Mouse (Mus musculus) forebrain, embryonic 14.5 days (tissue): ENCODE measurements around the gene Atxn7l1. TPM values are rescaled to one million over a fixed set of nuclear protein-coding genes. Genes with fewer than 3 reads are reported as not detected.

Experiments
- ATAC-seq: fragments of 200-750 bp; cut with Nextera tagmentation; 2 replicates; pipeline ENCODE4 v1.8.0; 2017; ENCODE audit warnings: mild to moderate bottlenecking, moderate library complexity
- DNase-seq: peaks from one replicate; pipeline ENCODE4 v3.0.0-alpha.2; 2015; ENCODE audit warnings: low spot score
- H3K27ac ChIP-seq: fragments of 300-500 bp; sonication (generic); 2 replicates; pipeline ENCODE4 v1.5.1; 2014; ENCODE audit warnings: low read depth, mild to moderate bottlenecking, control low read depth, low read length, moderate library complexity
- H3K27me3 ChIP-seq: fragments of 300-500 bp; sonication (generic); replicated peaks from 2 replicates; pipeline ENCODE4 v1.6.1; 2014; ENCODE audit warnings: low read length, control low read depth, mixed read lengths; ENCODE audit not compliant: control insufficient read depth, insufficient read depth
- H3K36me3 ChIP-seq: fragments of 300-500 bp; sonication (generic); 2 replicates; pipeline ENCODE4 v1.6.1; 2014; ENCODE audit warnings: low read length, control low read depth; ENCODE audit not compliant: control insufficient read depth, insufficient read depth
- H3K4me1 ChIP-seq: fragments of 300-500 bp; sonication (generic); 2 replicates; pipeline ENCODE4 v1.6.1; 2014; ENCODE audit warnings: antibody characterized with exemption, low read length, control low read depth; ENCODE audit not compliant: control insufficient read depth, insufficient read depth
- H3K4me2 ChIP-seq: fragments of 300-500 bp; sonication (generic); 2 replicates; pipeline ENCODE4 v1.6.1; 2014; ENCODE audit warnings: mild to moderate bottlenecking, control low read depth, low read length
- H3K4me3 ChIP-seq: fragments of 300-500 bp; sonication (generic); 2 replicates; pipeline ENCODE4 v1.5.1; 2014; ENCODE audit warnings: low read depth, low read length, control low read depth
- H3K9ac ChIP-seq: fragments of 300-500 bp; sonication (generic); 2 replicates; pipeline ENCODE4 v1.6.1; 2014; ENCODE audit warnings: mild to moderate bottlenecking, low read length, control low read depth, moderate library complexity
- H3K9me3 ChIP-seq: fragments of 300-500 bp; sonication (generic); replicated peaks from 2 replicates; pipeline ENCODE4 v1.6.1; 2016; ENCODE audit warnings: low read length, control low read depth, mixed read lengths; ENCODE audit not compliant: control insufficient read depth
- WGBS: fragments of 180-500 bp; shearing (Covaris S2); extraction: QIAGEN DNeasy Blood & Tissue Kit; methylation state at CpG from one replicate; pipeline ENCODE4 v1.1.7; 2014; 5-methylcytosine and 5-hydroxymethylcytosine counted together
- polyA plus RNA-seq: library from polyadenylated mRNA; unstranded; fragments of >200 nt; fragmentation: Nextera tagmentation; extraction: Ambion mirVana; gene quantifications from 2 replicates; pipeline ENCODE4 v1.2.1, GENCODE M21; 2014

Gene Atxn7l1
- polyA plus RNA-seq, 1 experiment from 2014 or later: 18.1 TPM

- DNase-seq (no peak), ATAC-seq (no peak)
- 95% methylated on average over 2 of the region's 2 CpGs for WGBS
- H3K4me2 ChIP-seq: no peak overlapping the region
- no peak overlapping the region for H3K9ac ChIP-seq
- no peaks in the 10 kb centered on the region for H3K27me3 ChIP-seq
- no peak overlapping the region for H3K4me3 ChIP-seq
- no peaks in the 10 kb centered on the region for H3K9me3 ChIP-seq
- H3K36me3 ChIP-seq: no peaks in the 10 kb centered on the region
- H3K27ac ChIP-seq: no peak overlapping the region
- peaks cover 13% of the 10 kb centered on the region for H3K4me1 ChIP-seq
Measured at GRCm38 (mm10) chr12:33334511-33334910, 187.0 kb downstream of the Atxn7l1 start.

- WGBS: 90% methylated on average over 5 of the region's 5 CpGs
- no peak overlapping the region for H3K27ac ChIP-seq
- peaks cover 13% of the 10 kb centered on the region for H3K4me1 ChIP-seq
- ATAC-seq (no peak), DNase-seq (no peak)
- no peaks in the 10 kb centered on the region for H3K36me3 ChIP-seq
- H3K9me3 ChIP-seq: no peaks in the 10 kb centered on the region
- H3K4me2 ChIP-seq: no peak overlapping the region
- H3K27me3 ChIP-seq: no peaks in the 10 kb centered on the region
- H3K4me3 ChIP-seq: no peak overlapping the region
- H3K9ac ChIP-seq: no peak overlapping the region
Measured at GRCm38 (mm10) chr12:33334951-33335350, 187.5 kb downstream of the Atxn7l1 start.

- Histone ChIP-seq H3K36me3 (no peaks in the 10 kb centered on the region), H3K4me2 (no peak overlapping the region), H3K27me3 (no peaks in the 10 kb centered on the region), H3K4me3 (no peak overlapping the region), H3K9me3 (no peaks in the 10 kb centered on the region), H3K4me1 (peaks cover 14% of the 10 kb centered on the region), H3K9ac (no peak overlapping the region), H3K27ac (no peak overlapping the region)
- DNase-seq: no peak
- 88% methylated on average over 4 of the region's 4 CpGs for WGBS
- no peak for ATAC-seq
Measured at GRCm38 (mm10) chr12:33335410-33335809, 187.9 kb downstream of the Atxn7l1 start.

GRCm38 (mm10) chr12:33336561-33337125, 189.2 kb downstream of the Atxn7l1 start:
- WGBS: 46% methylated on average over 10 of the region's 10 CpGs
- peak overlapping the region; percentile 80 for H3K27ac ChIP-seq
- peak; percentile 68 for DNase-seq

GRCm38 (mm10) chr12:33337289-33337688, 189.8 kb downstream of the Atxn7l1 start:
- Histone ChIP-seq H3K4me3 (no peak overlapping the region), H3K9me3 (no peaks in the 10 kb centered on the region), H3K9ac (no peak overlapping the region), H3K4me1 (peaks cover 29% of the 10 kb centered on the region), H3K36me3 (no peaks in the 10 kb centered on the region), H3K27me3 (no peaks in the 10 kb centered on the region), H3K4me2 (no peak overlapping the region), H3K27ac (peak overlapping the region; percentile 80)
- WGBS: 55% methylated on average over 4 of the region's 4 CpGs
- no peak for ATAC-seq
- peak; percentile 30 for DNase-seq

More at GRCm38 (mm10) chr12:33336561-33337125, 189.2 kb downstream of the Atxn7l1 start:
- H3K9me3 ChIP-seq: no peaks in the 10 kb centered on the region
- peak; percentile 35; the same call in 1 of the 2 replicates for ATAC-seq
- H3K36me3 ChIP-seq: no peaks in the 10 kb centered on the region
- no peak overlapping the region for H3K9ac ChIP-seq
- no peaks in the 10 kb centered on the region for H3K27me3 ChIP-seq
- H3K4me2 ChIP-seq: no peak overlapping the region
- no peak overlapping the region for H3K4me3 ChIP-seq
- H3K4me1 ChIP-seq: peaks cover 27% of the 10 kb centered on the region

- H3K4me3 ChIP-seq: no peak overlapping the region
- H3K27ac ChIP-seq: no peak overlapping the region
- no peak overlapping the region for H3K9ac ChIP-seq
- H3K4me1 ChIP-seq: peaks cover 24% of the 10 kb centered on the region
- H3K27me3 ChIP-seq: no peaks in the 10 kb centered on the region
- H3K4me2 ChIP-seq: no peak overlapping the region
- no peak for ATAC-seq
- no peaks in the 10 kb centered on the region for H3K36me3 ChIP-seq
- no peak for DNase-seq
- H3K9me3 ChIP-seq: no peaks in the 10 kb centered on the region
- WGBS: 43% methylated on average over 5 of the region's 5 CpGs
Measured at GRCm38 (mm10) chr12:33338170-33338569, 190.7 kb downstream of the Atxn7l1 start.

- Histone ChIP-seq H3K36me3 (no peaks in the 10 kb centered on the region), H3K27me3 (no peaks in the 10 kb centered on the region), H3K27ac (no peak overlapping the region; the same call in 1 of the 2 replicates), H3K9me3 (no peaks in the 10 kb centered on the region), H3K4me1 (peaks cover 25% of the 10 kb centered on the region), H3K4me2 (no peak overlapping the region), H3K4me3 (no peak overlapping the region), H3K9ac (no peak overlapping the region)
- DNase-seq (no peak), ATAC-seq (no peak)
- 81% methylated on average over 4 of the region's 4 CpGs for WGBS
Measured at GRCm38 (mm10) chr12:33339822-33340221, 192.3 kb downstream of the Atxn7l1 start.

- 73% methylated on average over 6 of the region's 6 CpGs for WGBS
- H3K9ac ChIP-seq: peak overlapping the region; percentile 17; the same call in 1 of the 2 replicates
- no peak overlapping the region for H3K4me3 ChIP-seq
- H3K4me2 ChIP-seq: no peak overlapping the region
- peak overlapping the region; percentile 84 for H3K27ac ChIP-seq
- H3K4me1 ChIP-seq: peaks cover 34% of the 10 kb centered on the region
- peak; percentile 29 for DNase-seq
- no peaks in the 10 kb centered on the region for H3K27me3 ChIP-seq
- H3K36me3 ChIP-seq: no peaks in the 10 kb centered on the region
- no peaks in the 10 kb centered on the region for H3K9me3 ChIP-seq
- ATAC-seq: no peak
Measured at GRCm38 (mm10) chr12:33340698-33341097, 193.2 kb downstream of the Atxn7l1 start.

- peak; percentile 90 for ATAC-seq
- 22% methylated on average over 17 of the region's 17 CpGs for WGBS
- Histone ChIP-seq H3K27me3 (no peaks in the 10 kb centered on the region), H3K4me3 (no peak overlapping the region), H3K4me2 (peak overlapping the region; percentile 16; the same call in 1 of the 2 replicates), H3K27ac (peak overlapping the region; percentile 84), H3K9ac (peak overlapping the region; percentile 33; the same call in 1 of the 2 replicates), H3K36me3 (no peaks in the 10 kb centered on the region), H3K4me1 (peaks cover 37% of the 10 kb centered on the region), H3K9me3 (no peaks in the 10 kb centered on the region)
- DNase-seq: peak; percentile 86
Measured at GRCm38 (mm10) chr12:33341351-33341892, 193.9 kb downstream of the Atxn7l1 start.
